Mouse (Mus musculus) megakaryocyte, embryonic 14.5 days (primary cell): ENCODE measurements at regions not wholly inside any gene's neighbourhood (a gene's known extent, or its start where the extent isn't known, plus 50 kb on each side); places are given as distances from the start of the nearest gene placed in this dataset.

ENCODE experiments used
- FLI1 ChIP-seq: IDR thresholded peaks from 2 replicates; pipeline ENCODE4 v1.6.1; 2012; ENCODE audit warnings: low read length, inconsistent platforms, mixed read lengths
- GATA1 ChIP-seq: IDR thresholded peaks from 3 replicates; pipeline ENCODE4 v1.6.1; 2012; ENCODE audit warnings: mixed read lengths, low read length, inconsistent platforms, borderline replicate concordance

GRCm38 (mm10) chr8:39862544-39862943, 812.3 kb upstream of the Adam24 start:
- no peak for TF ChIP-seq GATA1
- no peak for TF ChIP-seq FLI1
